Mouse (Mus musculus) heart, embryonic 12.5 days (tissue): ENCODE measurements at regions not wholly inside any gene's neighbourhood (a gene's known extent, or its start where the extent isn't known, plus 50 kb on each side); places are given as distances from the start of the nearest gene placed in this dataset.
A peak's percentile ranks its signal among the peaks of the same experiment; 100 is the strongest.

ENCODE experiments used
- ATAC-seq: fragments of 200-750 bp; cut with Nextera tagmentation; 2 replicates; pipeline ENCODE4 v1.8.0; 2017; ENCODE audit warnings: moderate TSS enrichment, moderate library complexity; ENCODE audit not compliant: insufficient number of reproducible peaks, low FRiP score
- H3K27ac ChIP-seq: fragments of 300-500 bp; sonication (generic); 2 replicates; pipeline ENCODE4 v1.5.1; 2016; ENCODE audit warnings: mild to moderate bottlenecking, moderate library complexity; ENCODE audit not compliant: poor library complexity, severe bottlenecking
- H3K27me3 ChIP-seq: fragments of 300-500 bp; sonication (generic); replicated peaks from 2 replicates; pipeline ENCODE4 v1.6.1; 2016; ENCODE audit warnings: mild to moderate bottlenecking, moderate library complexity
- H3K36me3 ChIP-seq: fragments of 300-500 bp; sonication (generic); 2 replicates; pipeline ENCODE4 v1.6.1; 2016; ENCODE audit warnings: mild to moderate bottlenecking, moderate library complexity
- H3K4me1 ChIP-seq: fragments of 300-500 bp; sonication (generic); replicated peaks from 2 replicates; pipeline ENCODE4 v1.6.1; 2016; ENCODE audit warnings: mild to moderate bottlenecking
- H3K4me2 ChIP-seq: fragments of 300-500 bp; sonication (generic); 2 replicates; pipeline ENCODE4 v1.6.1; 2016; ENCODE audit warnings: mild to moderate bottlenecking, moderate library complexity
- H3K4me3 ChIP-seq: fragments of 300-500 bp; sonication (generic); 2 replicates; pipeline ENCODE4 v1.5.1; 2016; ENCODE audit warnings: mild to moderate bottlenecking
- H3K9ac ChIP-seq: fragments of 300-500 bp; sonication (generic); 2 replicates; pipeline ENCODE4 v1.6.1; 2016; ENCODE audit warnings: mild to moderate bottlenecking, moderate library complexity
- H3K9me3 ChIP-seq: fragments of 300-500 bp; sonication (generic); replicated peaks from 2 replicates; pipeline ENCODE4 v1.6.1; 2016; ENCODE audit warnings: mild to moderate bottlenecking, moderate library complexity
- WGBS: fragments of 180-500 bp; shearing (Covaris S2); methylation state at CpG from one replicate; pipeline ENCODE4 v1.1.7; 2016; 5-methylcytosine and 5-hydroxymethylcytosine counted together

- Histone ChIP-seq H3K4me3 (no peak overlapping the region), H3K9me3 (no peaks in the 10 kb centered on the region), H3K36me3 (no peaks in the 10 kb centered on the region), H3K27me3 (no peaks in the 10 kb centered on the region), H3K4me1 (no peaks in the 10 kb centered on the region), H3K27ac (no peak overlapping the region), H3K4me2 (no peak overlapping the region), H3K9ac (no peak overlapping the region)
- 80% methylated on average over 1 of the region's 1 CpGs for WGBS
- ATAC-seq: no peak
Measured at GRCm38 (mm10) chr7:83179403-83179802, 312.3 kb downstream of the Mex3b start.

- H3K27me3 ChIP-seq: no peaks in the 10 kb centered on the region
- no peak overlapping the region for H3K9ac ChIP-seq
- H3K36me3 ChIP-seq: no peaks in the 10 kb centered on the region
- H3K27ac ChIP-seq: no peak overlapping the region
- H3K4me3 ChIP-seq: no peak overlapping the region
- H3K9me3 ChIP-seq: no peaks in the 10 kb centered on the region
- no peak for ATAC-seq
- H3K4me2 ChIP-seq: no peak overlapping the region
- 86% methylated on average over 9 of the region's 9 CpGs for WGBS
- no peaks in the 10 kb centered on the region for H3K4me1 ChIP-seq
Measured at GRCm38 (mm10) chr7:83186341-83186740, 319.2 kb downstream of the Mex3b start.

GRCm38 (mm10) chr7:83195896-83196537 lies 328.9 kb downstream of the Mex3b start:
- no peaks in the 10 kb centered on the region for H3K9me3 ChIP-seq
- 78% methylated on average over 12 of the region's 12 CpGs for WGBS
- no peak overlapping the region for H3K27ac ChIP-seq
- H3K27me3 ChIP-seq: no peaks in the 10 kb centered on the region
- no peak overlapping the region for H3K4me2 ChIP-seq
- H3K4me1 ChIP-seq: peaks cover 5% of the 10 kb centered on the region
- H3K9ac ChIP-seq: no peak overlapping the region
- H3K4me3 ChIP-seq: no peak overlapping the region
- H3K36me3 ChIP-seq: no peaks in the 10 kb centered on the region
- no peak for ATAC-seq

GRCm38 (mm10) chr7:83197490-83197889 lies 330.4 kb downstream of the Mex3b start:
- peaks cover 19% of the 10 kb centered on the region for H3K4me1 ChIP-seq
- no peaks in the 10 kb centered on the region for H3K9me3 ChIP-seq
- H3K4me3 ChIP-seq: no peak overlapping the region
- no peak for ATAC-seq
- H3K36me3 ChIP-seq: no peaks in the 10 kb centered on the region
- H3K9ac ChIP-seq: no peak overlapping the region
- WGBS: 47% methylated on average over 2 of the region's 2 CpGs
- no peaks in the 10 kb centered on the region for H3K27me3 ChIP-seq
- H3K27ac ChIP-seq: no peak overlapping the region
- H3K4me2 ChIP-seq: no peak overlapping the region

- Histone ChIP-seq H3K4me2 (peak overlapping the region; percentile 65; the same call in 1 of the 2 replicates), H3K36me3 (no peaks in the 10 kb centered on the region), H3K9me3 (no peaks in the 10 kb centered on the region), H3K27me3 (0 out of 2 replicates have a peak, but pooled peaks cover 9% of the 10 kb centered on the region), H3K9ac (no peak overlapping the region), H3K4me3 (no peak overlapping the region), H3K4me1 (peaks cover 25% of the 10 kb centered on the region), H3K27ac (no peak overlapping the region)
- 69% methylated on average over 7 of the region's 7 CpGs for WGBS
- no peak for ATAC-seq
Measured at GRCm38 (mm10) chr7:83201126-83201686, 334.1 kb downstream of the Mex3b start.

- H3K27ac ChIP-seq: peak overlapping the region; percentile 25; the same call in 1 of the 2 replicates
- H3K4me2 ChIP-seq: peak overlapping the region; percentile 65
- H3K4me1 ChIP-seq: peaks cover 25% of the 10 kb centered on the region
- peak; percentile 70 for ATAC-seq
- peak overlapping the region; percentile 20 for H3K4me3 ChIP-seq
- WGBS: 9% methylated on average over 11 of the region's 11 CpGs
- no peaks in the 10 kb centered on the region for H3K36me3 ChIP-seq
- H3K9me3 ChIP-seq: no peaks in the 10 kb centered on the region
- H3K27me3 ChIP-seq: 0 out of 2 replicates have a peak, but pooled peaks cover 9% of the 10 kb centered on the region
- peak overlapping the region; percentile 25; the same call in 1 of the 2 replicates for H3K9ac ChIP-seq
Measured at GRCm38 (mm10) chr7:83201768-83202493, 334.8 kb downstream of the Mex3b start.

- H3K27ac ChIP-seq: no peak overlapping the region
- H3K27me3 ChIP-seq: 0 out of 2 replicates have a peak, but pooled peaks cover 9% of the 10 kb centered on the region
- WGBS: 76% methylated on average over 10 of the region's 10 CpGs
- no peak overlapping the region for H3K4me2 ChIP-seq
- H3K4me1 ChIP-seq: peaks cover 21% of the 10 kb centered on the region
- no peaks in the 10 kb centered on the region for H3K36me3 ChIP-seq
- no peak overlapping the region for H3K9ac ChIP-seq
- H3K4me3 ChIP-seq: no peak overlapping the region
- ATAC-seq: no peak
- H3K9me3 ChIP-seq: no peaks in the 10 kb centered on the region
Measured at GRCm38 (mm10) chr7:83203311-83204012, 336.3 kb downstream of the Mex3b start.

- H3K27ac ChIP-seq: no peak overlapping the region
- H3K4me2 ChIP-seq: no peak overlapping the region
- no peak for ATAC-seq
- 57% methylated on average over 4 of the region's 4 CpGs for WGBS
- no peak overlapping the region for H3K9ac ChIP-seq
- H3K27me3 ChIP-seq: 0 out of 2 replicates have a peak, but pooled peaks cover 9% of the 10 kb centered on the region
- no peaks in the 10 kb centered on the region for H3K36me3 ChIP-seq
- no peaks in the 10 kb centered on the region for H3K9me3 ChIP-seq
- peaks cover 21% of the 10 kb centered on the region for H3K4me1 ChIP-seq
- H3K4me3 ChIP-seq: no peak overlapping the region
Measured at GRCm38 (mm10) chr7:83204013-83204365, 336.9 kb downstream of the Mex3b start.

GRCm38 (mm10) chr7:83204701-83205100 lies 337.6 kb downstream of the Mex3b start:
- Histone ChIP-seq H3K9me3 (no peaks in the 10 kb centered on the region), H3K27me3 (0 out of 2 replicates have a peak, but pooled peaks cover 9% of the 10 kb centered on the region), H3K27ac (no peak overlapping the region), H3K9ac (no peak overlapping the region), H3K4me1 (peaks cover 21% of the 10 kb centered on the region), H3K36me3 (no peaks in the 10 kb centered on the region), H3K4me2 (no peak overlapping the region), H3K4me3 (no peak overlapping the region)
- no peak for ATAC-seq
- WGBS: 56% methylated on average over 8 of the region's 8 CpGs

GRCm38 (mm10) chr7:83206999-83207398 lies 339.9 kb downstream of the Mex3b start:
- Histone ChIP-seq H3K9ac (no peak overlapping the region), H3K4me3 (no peak overlapping the region), H3K4me1 (peaks cover 11% of the 10 kb centered on the region), H3K4me2 (no peak overlapping the region), H3K36me3 (no peaks in the 10 kb centered on the region), H3K27me3 (0 out of 2 replicates have a peak, but pooled peaks cover 9% of the 10 kb centered on the region), H3K9me3 (no peaks in the 10 kb centered on the region), H3K27ac (no peak overlapping the region)
- no peak for ATAC-seq
- 65% methylated on average over 2 of the region's 2 CpGs for WGBS

- no peak overlapping the region for H3K27ac ChIP-seq
- WGBS: 78% methylated on average over 6 of the region's 6 CpGs
- ATAC-seq: no peak
Measured at GRCm38 (mm10) chr7:83211611-83212010, 344.5 kb downstream of the Mex3b start.

More at GRCm38 (mm10) chr7:83211611-83212010, 344.5 kb downstream of the Mex3b start:
- no peak overlapping the region for H3K9ac ChIP-seq
- no peak overlapping the region for H3K4me3 ChIP-seq
- no peaks in the 10 kb centered on the region for H3K36me3 ChIP-seq
- H3K27me3 ChIP-seq: no peaks in the 10 kb centered on the region
- H3K4me1 ChIP-seq: no peaks in the 10 kb centered on the region
- no peaks in the 10 kb centered on the region for H3K9me3 ChIP-seq
- no peak overlapping the region for H3K4me2 ChIP-seq
